Mouse (Mus musculus) kidney, adult 2 months (tissue): Measurements from ENCODE around the gene Cadps. TPM values are rescaled to one million over a fixed set of nuclear protein-coding genes. Genes with fewer than 3 reads are reported as not detected.

Experiments used
- DNase-seq: peaks from one replicate; pipeline ENCODE4 v3.0.0; 2021
- H3K27ac ChIP-seq: fragments of 200-500 bp; 2 replicates; pipeline ENCODE4 v1.5.1; 2012; ENCODE audit warnings: low read depth, low read length, control low read depth, inconsistent platforms; ENCODE audit not compliant: insufficient read depth
- H3K27me3 ChIP-seq: fragments of 200-500 bp; replicated peaks from 2 replicates; pipeline ENCODE4 v1.6.1; 2012; ENCODE audit warnings: mild to moderate bottlenecking, moderate library complexity, low read length, inconsistent platforms; ENCODE audit not compliant: control insufficient read depth, insufficient read depth
- H3K36me3 ChIP-seq: fragments of 200-500 bp; 2 replicates; pipeline ENCODE4 v1.6.1; 2012; ENCODE audit warnings: mild to moderate bottlenecking, moderate library complexity, low read length, inconsistent platforms; ENCODE audit not compliant: control insufficient read depth, insufficient read depth
- H3K4me1 ChIP-seq: fragments of 200-500 bp; 2 replicates; pipeline ENCODE4 v1.6.1; 2011; ENCODE audit warnings: low read length; ENCODE audit not compliant: control insufficient read depth, insufficient read depth
- H3K4me3 ChIP-seq: fragments of 200-500 bp; 2 replicates; pipeline ENCODE4 v1.5.1; 2011; ENCODE audit warnings: mild to moderate bottlenecking, low read depth, low read length, control low read depth; ENCODE audit not compliant: insufficient read depth
- CTCF ChIP-seq: fragments of 200-500 bp; conservative IDR thresholded peaks from 2 replicates; pipeline ENCODE4 v1.5.1; 2011; ENCODE audit warnings: low read depth, mild to moderate bottlenecking, control low read depth, low read length, moderate library complexity, mixed read lengths; ENCODE audit not compliant: insufficient read depth, insufficient read length
- POLR2A ChIP-seq: fragments of 200-500 bp; IDR thresholded peaks from one replicate; pipeline ENCODE4 v1.6.1; 2011; ENCODE audit warnings: low read depth, low read length, control low read depth
- WGBS: fragments of 180-500 bp; shearing (Covaris S2); methylation state at CpG from one replicate; pipeline ENCODE4 v1.1.7; 2018; 5-methylcytosine and 5-hydroxymethylcytosine counted together
- polyA plus RNA-seq: library from polyadenylated mRNA; depleted of rRNA; stranded (reverse); fragments of >200 nt; gene quantifications from 2 replicates; pipeline ENCODE4 v1.2.3, GENCODE M21; 2012

Gene Cadps
- polyA plus RNA-seq, 1 experiment = 0.23 TPM

DNA sequence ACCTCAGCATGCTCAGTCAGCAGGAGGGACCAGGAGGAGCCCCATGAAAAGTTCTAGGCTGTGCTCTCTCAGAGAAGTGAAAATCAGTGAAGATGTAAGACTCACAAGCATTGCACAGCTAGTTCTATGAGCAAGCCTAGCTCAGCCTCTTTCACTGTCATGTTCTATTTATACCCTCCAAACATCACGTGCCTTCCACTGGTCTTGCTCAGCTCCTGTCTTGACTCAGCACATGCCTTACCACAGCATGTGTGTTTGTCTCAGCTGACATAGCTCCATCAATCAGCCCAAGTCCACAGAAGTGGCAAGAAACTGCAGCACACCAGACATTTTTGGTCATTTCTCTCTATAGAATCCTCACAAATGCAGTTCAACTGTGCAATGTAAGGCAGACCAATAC, 19.9 kb downstream of the Cadps start:
- Histone ChIP-seq H3K4me3 (no peak overlapping the region), H3K27me3 (no peaks in the 10 kb centered on the region), H3K36me3 (no peaks in the 10 kb centered on the region), H3K4me1 (no peaks in the 10 kb centered on the region), H3K27ac (no peak overlapping the region)
- DNase-seq = no peak
- 46% methylated on average over 1 of the region's 1 CpGs for WGBS
- TF ChIP-seq CTCF = no peak
- TF ChIP-seq POLR2A = no peak

DNA sequence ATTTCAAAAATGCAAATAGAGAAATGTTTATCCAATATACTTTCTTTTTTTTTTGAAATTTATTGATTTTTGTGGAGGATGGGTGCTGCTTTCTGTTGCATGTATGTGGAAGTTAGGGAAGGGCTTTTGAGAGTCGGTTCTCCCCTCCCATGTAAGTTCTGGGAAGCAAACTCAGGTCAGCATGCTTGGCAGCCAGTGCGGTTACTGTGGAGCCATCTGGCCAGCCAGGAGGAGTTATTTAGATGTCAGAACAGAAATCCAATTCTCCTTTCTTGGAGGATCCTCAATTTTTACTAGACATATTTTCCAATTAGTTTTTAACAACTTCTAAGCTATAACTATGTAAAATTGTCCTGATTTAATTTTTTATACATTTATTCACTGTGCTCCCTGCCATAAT, 21.8 kb downstream of the Cadps start:
- 68% methylated on average over 2 of the region's 2 CpGs for WGBS
- no peaks in the 10 kb centered on the region for H3K36me3 ChIP-seq
- no peaks in the 10 kb centered on the region for H3K27me3 ChIP-seq
- TF ChIP-seq CTCF (no peak), POLR2A (no peak)
- no peak overlapping the region for H3K4me3 ChIP-seq
- no peak overlapping the region for H3K27ac ChIP-seq
- DNase-seq = no peak
- H3K4me1 ChIP-seq = no peaks in the 10 kb centered on the region

DNA sequence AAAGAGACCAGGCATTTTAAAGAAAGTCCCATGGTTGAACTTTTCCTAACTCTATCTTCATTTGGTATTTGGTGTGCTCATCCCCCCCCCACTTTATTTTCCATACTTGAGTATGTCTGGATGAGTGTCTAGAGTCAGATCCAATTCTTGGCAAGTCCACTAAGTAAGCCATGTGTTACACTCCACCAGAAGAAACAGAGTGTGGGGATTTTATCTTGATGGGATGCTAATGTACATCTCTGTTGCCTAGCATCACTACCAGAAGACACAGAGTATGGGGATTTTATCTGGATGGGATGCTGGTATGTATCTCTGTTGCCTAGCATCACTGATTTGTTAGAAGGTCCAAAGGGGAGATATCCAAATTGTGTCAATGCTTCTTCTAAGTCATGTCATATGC, 24.0 kb downstream of the Cadps start:
- no peak overlapping the region for H3K27ac ChIP-seq
- TF ChIP-seq CTCF (no peak), POLR2A (no peak)
- no peak for DNase-seq
- H3K4me1 ChIP-seq = no peaks in the 10 kb centered on the region
- H3K27me3 ChIP-seq = no peaks in the 10 kb centered on the region
- no peaks in the 10 kb centered on the region for H3K36me3 ChIP-seq
- no peak overlapping the region for H3K4me3 ChIP-seq

DNA sequence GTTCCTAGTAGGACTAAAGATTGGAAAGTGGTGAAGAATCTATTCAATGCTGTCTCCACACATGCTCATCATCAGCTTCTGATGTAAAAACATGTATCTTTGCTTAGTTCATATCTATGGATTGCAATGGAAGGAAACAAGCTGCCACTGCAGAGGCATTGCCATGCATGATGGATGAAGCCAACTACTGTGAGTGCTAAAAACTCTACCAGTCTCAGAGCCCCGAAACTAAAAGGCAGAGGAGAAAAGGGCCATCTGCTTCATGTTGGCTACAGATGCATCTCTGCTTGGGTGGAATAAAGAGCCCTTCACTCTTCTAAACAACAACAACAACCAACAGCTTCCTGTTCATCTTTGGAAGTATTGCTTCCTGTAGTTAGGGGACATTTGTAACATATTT, 38.6 kb downstream of the Cadps start:
- no peak for DNase-seq
- no peaks in the 10 kb centered on the region for H3K36me3 ChIP-seq
- H3K4me3 ChIP-seq = no peak overlapping the region
- no peak overlapping the region for H3K27ac ChIP-seq
- WGBS = 65% methylated on average over 1 of the region's 1 CpGs
- H3K4me1 ChIP-seq = no peaks in the 10 kb centered on the region
- no peaks in the 10 kb centered on the region for H3K27me3 ChIP-seq
- TF ChIP-seq POLR2A (no peak), CTCF (no peak)

DNA sequence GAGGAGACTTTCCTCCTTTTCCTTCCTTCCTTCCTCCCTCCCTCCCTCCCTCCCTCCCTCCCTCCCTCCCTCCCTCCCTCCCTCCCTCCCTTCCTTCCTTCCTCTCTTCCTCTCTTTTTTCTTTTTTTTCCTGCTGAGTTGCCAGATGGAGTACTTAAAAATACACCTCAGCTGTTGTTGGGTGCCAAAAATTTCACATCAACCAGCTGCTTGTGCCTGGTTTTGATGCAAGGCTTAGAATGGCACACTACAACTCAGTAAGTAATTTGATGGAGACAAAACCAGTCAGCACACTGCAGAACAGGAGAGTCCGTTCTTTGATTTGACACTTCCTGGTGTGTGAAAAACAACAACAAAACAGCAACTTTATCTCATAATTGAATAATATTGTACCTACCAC, 42.9 kb downstream of the Cadps start:
- no peak for TF ChIP-seq CTCF
- TF ChIP-seq POLR2A = no peak
- H3K4me3 ChIP-seq = no peak overlapping the region
- H3K27ac ChIP-seq = no peak overlapping the region
- H3K36me3 ChIP-seq = no peaks in the 10 kb centered on the region
- no peaks in the 10 kb centered on the region for H3K27me3 ChIP-seq
- DNase-seq = no peak
- H3K4me1 ChIP-seq = no peaks in the 10 kb centered on the region
- 87% methylated on average over 1 of the region's 1 CpGs for WGBS

DNA sequence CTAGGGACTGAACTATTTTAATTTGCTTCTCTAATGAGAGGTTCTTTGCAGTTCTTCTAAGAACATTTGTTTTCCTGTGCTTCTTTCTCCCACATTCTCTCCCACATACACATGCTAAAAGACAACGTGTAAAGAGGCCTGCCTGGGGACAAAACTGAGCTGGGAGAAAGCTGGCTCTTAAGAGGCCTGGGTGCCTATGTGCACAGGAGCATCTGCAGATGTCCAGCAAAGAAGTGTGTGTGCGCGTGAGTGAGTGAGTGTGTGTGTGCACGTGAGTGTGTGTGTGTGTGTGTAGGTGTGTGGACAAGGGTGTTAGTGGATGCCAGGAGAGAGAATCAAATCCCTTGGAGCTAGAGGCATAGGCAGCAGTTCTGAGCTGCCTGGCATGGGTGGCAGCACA, 44.9 kb downstream of the Cadps start:
- TF ChIP-seq CTCF (no peak), POLR2A (no peak)
- Histone ChIP-seq H3K4me1 (no peaks in the 10 kb centered on the region), H3K27me3 (no peaks in the 10 kb centered on the region), H3K36me3 (no peaks in the 10 kb centered on the region), H3K4me3 (no peak overlapping the region), H3K27ac (no peak overlapping the region)
- DNase-seq = no peak
- WGBS = 70% methylated on average over 4 of the region's 4 CpGs

DNA sequence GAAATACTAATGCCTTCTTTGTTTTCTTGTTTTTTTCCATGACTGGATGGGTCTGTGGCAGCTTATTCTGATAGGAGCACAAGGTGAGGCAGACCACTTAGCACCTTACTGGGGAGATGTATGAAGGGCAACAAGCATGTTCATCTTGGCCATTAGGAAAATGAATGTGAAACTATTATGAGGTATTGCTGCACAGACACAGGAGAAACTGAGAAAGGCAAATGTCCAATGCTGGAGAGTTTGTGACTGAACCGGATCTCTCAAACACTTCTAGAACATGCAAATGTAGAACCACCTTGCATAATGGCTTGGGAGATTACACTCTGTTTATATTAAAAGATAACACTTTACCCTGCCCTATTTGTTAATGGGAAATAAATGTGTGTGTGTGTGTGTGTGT, 54.0 kb downstream of the Cadps start:
- TF ChIP-seq CTCF (no peak), POLR2A (no peak)
- Histone ChIP-seq H3K4me3 (no peak overlapping the region), H3K27me3 (no peaks in the 10 kb centered on the region), H3K27ac (no peak overlapping the region), H3K4me1 (no peaks in the 10 kb centered on the region), H3K36me3 (no peaks in the 10 kb centered on the region)
- WGBS = 76% methylated on average over 1 of the region's 1 CpGs
- no peak for DNase-seq

DNA sequence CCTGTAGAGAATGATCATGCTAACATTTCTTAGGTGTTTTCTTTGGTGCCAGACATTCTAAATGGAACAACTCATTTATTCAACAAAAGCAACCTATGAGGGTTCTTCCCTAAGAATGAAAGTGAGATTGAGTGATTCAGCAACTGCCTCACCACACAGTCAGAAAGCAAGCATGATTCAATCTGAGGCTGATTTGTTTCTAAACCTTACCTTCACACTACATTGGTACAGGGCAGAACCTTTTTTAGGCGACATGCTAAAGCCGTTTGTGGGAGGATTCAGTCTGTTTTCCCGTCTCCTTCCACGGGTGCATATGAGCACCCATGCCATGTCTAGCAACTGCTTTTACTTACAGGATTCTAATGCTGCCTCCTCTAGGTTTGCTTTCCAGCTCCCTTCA, 69.6 kb downstream of the Cadps start:
- no peaks in the 10 kb centered on the region for H3K27me3 ChIP-seq
- no peak for TF ChIP-seq CTCF
- TF ChIP-seq POLR2A = no peak
- DNase-seq = no peak
- no peaks in the 10 kb centered on the region for H3K4me1 ChIP-seq
- H3K36me3 ChIP-seq = no peaks in the 10 kb centered on the region
- no peak overlapping the region for H3K27ac ChIP-seq
- no peak overlapping the region for H3K4me3 ChIP-seq
- 82% methylated on average over 4 of the region's 4 CpGs for WGBS
